Mouse (Mus musculus) liver, embryonic 14.5 days (tissue): ENCODE results near the gene Gm8773.

ENCODE experiments used
- CTCF ChIP-seq: IDR thresholded peaks from 2 replicates; pipeline ENCODE4 v1.5.1; 2016; ENCODE audit warnings: antibody characterized with exemption, low read depth, control low read depth
- EP300 ChIP-seq: IDR thresholded peaks from 2 replicates; pipeline ENCODE4 v1.6.1; 2016; ENCODE audit warnings: antibody characterized with exemption, low read depth

GRCm38 (mm10) chr5:5562435-5562834 is 11.2 kb upstream of the Gm8773 start:
- TF ChIP-seq CTCF (no peak), EP300 (no peak)
